Mouse (Mus musculus): ENCODE measurements around the gene Ccdc65. TPM values are rescaled to one million over a fixed set of nuclear protein-coding genes. Genes with fewer than 3 reads are reported as not detected.

Ccdc65 gene
- polyA plus RNA-seq, 1 experiment from 2014 or later, result 0.09 TPM

GRCm38 (mm10) chr15:98736521-98736920 lies 28.5 kb downstream of the Ccdc65 start:
- DNase-seq (ENCODE audit: low spot score), result no peak

GRCm38 (mm10) chr15:98737881-98738280 lies 29.9 kb downstream of the Ccdc65 start:
- DNase-seq (ENCODE audit: low spot score), result no peak

- no peak for DNase-seq (ENCODE audit: low spot score)
These were observed 30.8 kb downstream of the Ccdc65 start for GRCm38 (mm10) chr15:98738796-98739195.

GRCm38 (mm10) chr15:98740219-98740618 lies 32.2 kb downstream of the Ccdc65 start:
- DNase-seq (ENCODE audit: low spot score), result no peak

GRCm38 (mm10) chr15:98742766-98743428 lies 34.9 kb downstream of the Ccdc65 start:
- DNase-seq (ENCODE audit: low spot score), result no peak

GRCm38 (mm10) chr15:98743863-98744262 lies 35.9 kb downstream of the Ccdc65 start:
- DNase-seq (ENCODE audit: low spot score), result peak; percentile 21

- no peak for DNase-seq (ENCODE audit: low spot score)
These were observed 38.4 kb downstream of the Ccdc65 start for GRCm38 (mm10) chr15:98746344-98746965.

GRCm38 (mm10) chr15:98747296-98747695 lies 39.3 kb downstream of the Ccdc65 start:
- no peak for DNase-seq (ENCODE audit: low spot score)

GRCm38 (mm10) chr15:98749093-98749492 lies 41.1 kb downstream of the Ccdc65 start:
- no peak for DNase-seq (ENCODE audit: low spot score)

- no peak for DNase-seq (ENCODE audit: low spot score)
These were observed 45.0 kb downstream of the Ccdc65 start for GRCm38 (mm10) chr15:98753021-98753423.

- DNase-seq (ENCODE audit: low spot score), result no peak
These were observed 46.1 kb downstream of the Ccdc65 start for GRCm38 (mm10) chr15:98754125-98754524.

- peak; percentile 71 for DNase-seq (ENCODE audit: low spot score)
These were observed 54.2 kb downstream of the Ccdc65 start for GRCm38 (mm10) chr15:98762201-98762621.

- DNase-seq (ENCODE audit: low spot score), result peak; percentile 98
These were observed 54.9 kb downstream of the Ccdc65 start, which contains the start of gene Arf3 for GRCm38 (mm10) chr15:98762670-98763529. Arf3 (minus strand) TSS chr15:98763214.

- DNase-seq (ENCODE audit: low spot score), result no peak
These were observed 57.9 kb downstream of the Ccdc65 start for GRCm38 (mm10) chr15:98765929-98766328.

- DNase-seq (ENCODE audit: low spot score), result no peak
These were observed 60.3 kb downstream of the Ccdc65 start for GRCm38 (mm10) chr15:98768259-98768658.

GRCm38 (mm10) chr15:98771813-98772425 lies 63.9 kb downstream of the Ccdc65 start:
- DNase-seq (ENCODE audit: low spot score), result peak; percentile 48

- peak; percentile 78 for DNase-seq (ENCODE audit: low spot score)
These were observed 64.7 kb downstream of the Ccdc65 start for GRCm38 (mm10) chr15:98772511-98773211.

Data from thymus, postnatal 0 days (tissue).